Mouse (Mus musculus): ENCODE measurements around the gene Car7. TPM values are rescaled to one million over a fixed set of nuclear protein-coding genes. Genes with fewer than 3 reads are reported as not detected.

Car7 gene
- total RNA-seq (2021), result 10 to 100 TPM; 14.8 to 26.6 TPM

DNA sequence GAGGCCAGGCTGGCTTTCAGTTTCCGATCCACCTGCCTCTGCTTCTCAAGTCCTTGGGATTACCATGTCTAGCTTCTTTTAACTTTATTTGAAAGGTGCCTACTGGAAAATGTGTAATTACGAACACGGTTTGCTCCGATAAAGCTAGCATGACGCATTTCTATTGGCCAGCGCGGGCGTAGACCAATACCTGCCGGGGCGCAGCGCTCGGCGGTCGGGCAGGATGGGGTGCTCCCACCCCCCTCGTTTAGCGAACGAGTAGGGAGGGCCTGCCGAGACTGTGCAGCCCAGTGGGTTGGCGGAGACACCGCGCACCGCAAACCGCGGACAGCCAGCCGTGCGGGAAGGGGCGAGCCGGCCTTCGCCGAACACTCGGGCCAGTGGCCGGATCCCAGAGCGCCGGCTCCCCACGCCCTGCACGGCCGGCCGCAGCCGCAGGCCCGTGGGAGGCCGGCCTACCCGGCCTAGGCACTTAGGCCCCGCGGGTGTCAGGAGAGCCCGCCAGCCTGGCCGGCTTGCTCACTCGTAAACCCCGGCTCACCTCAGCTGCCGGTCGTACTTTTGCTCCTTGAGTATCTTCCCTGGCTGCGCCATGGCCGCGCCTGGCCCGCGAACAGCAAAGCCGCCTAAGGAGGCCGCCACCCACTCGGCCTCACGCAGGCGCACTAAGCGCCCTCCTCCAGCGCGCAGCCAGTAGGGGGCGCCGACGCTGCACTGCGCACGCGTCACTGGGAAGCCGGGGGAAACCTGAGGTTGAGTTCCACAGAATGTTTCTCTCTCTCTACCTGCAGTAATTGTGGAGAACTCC lies at the start of gene Car7, which contains the start of gene Nae1:
Gene Car7, plus strand, starts transcription at position 719 of the 808 bp plus-strand sequence.
Gene Nae1, minus strand, starts transcription at position 667 of the 808 bp plus-strand sequence.
- peak; percentile 94 to 95 for DNase-seq (ENCODE audit: extremely low spot score in 1 of 2, low spot score in 1 of 2)

- peak; percentile 16 to 29 for DNase-seq (ENCODE audit: extremely low spot score in 1 of 2, low spot score in 1 of 2)
These were observed 25.2 kb upstream of the Car7 start, which contains the start of gene Terb1 for GRCm38 (mm10) chr8:104509061-104510006. Terb1 (minus strand) TSS chr8:104509910.

GRCm38 (mm10) chr8:104510134-104510533 lies 24.4 kb upstream of the Car7 start:
- DNase-seq (ENCODE audit: extremely low spot score in 1 of 2, low spot score in 1 of 2), result no peak

GRCm38 (mm10) chr8:104517872-104518271 lies 16.6 kb upstream of the Car7 start:
- no peak for DNase-seq (ENCODE audit: extremely low spot score in 1 of 2, low spot score in 1 of 2)

DNA sequence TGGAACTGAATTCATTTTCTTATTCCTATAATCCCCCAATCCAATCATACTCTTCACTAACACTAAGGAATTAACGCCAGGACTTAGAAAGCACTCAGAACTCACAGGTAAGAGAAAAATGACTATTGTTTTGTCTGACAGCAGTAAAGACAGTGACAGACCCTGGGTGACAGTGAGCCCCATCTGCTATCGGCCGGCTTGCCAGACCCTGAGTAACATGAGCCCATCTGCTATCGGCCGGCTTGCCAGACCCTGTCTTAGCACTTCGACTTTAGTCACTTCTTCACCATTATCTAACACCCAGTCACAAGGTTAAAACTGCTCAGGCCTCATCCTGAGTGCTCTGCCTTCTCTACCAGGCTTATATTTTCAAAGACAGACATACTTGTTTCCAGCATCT lies 4.8 kb upstream of the Car7 start:
- DNase-seq (ENCODE audit: extremely low spot score in 1 of 2, low spot score in 1 of 2), result no peak

DNA sequence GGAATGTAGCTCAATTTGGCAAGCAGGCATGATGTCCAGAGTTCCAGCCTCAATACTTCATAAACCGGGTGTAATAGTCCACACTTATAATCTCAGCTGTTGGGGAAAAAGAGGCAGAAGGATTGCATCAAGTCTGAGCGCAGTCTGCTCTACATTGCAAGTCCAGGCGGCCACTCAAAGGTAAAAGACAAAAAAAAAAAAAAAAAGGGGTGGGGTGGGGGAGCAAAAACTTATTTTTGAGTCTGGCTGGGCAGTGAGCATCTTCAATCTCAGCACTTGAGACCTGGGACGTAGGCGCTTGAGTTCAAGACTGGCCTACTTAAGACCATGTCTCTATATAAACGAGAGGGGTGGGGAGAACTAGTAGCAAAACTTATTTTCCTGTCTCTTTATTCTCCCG lies 938 bp upstream of the Car7 start:
- no peak for DNase-seq (ENCODE audit: extremely low spot score in 1 of 2, low spot score in 1 of 2)

DNA sequence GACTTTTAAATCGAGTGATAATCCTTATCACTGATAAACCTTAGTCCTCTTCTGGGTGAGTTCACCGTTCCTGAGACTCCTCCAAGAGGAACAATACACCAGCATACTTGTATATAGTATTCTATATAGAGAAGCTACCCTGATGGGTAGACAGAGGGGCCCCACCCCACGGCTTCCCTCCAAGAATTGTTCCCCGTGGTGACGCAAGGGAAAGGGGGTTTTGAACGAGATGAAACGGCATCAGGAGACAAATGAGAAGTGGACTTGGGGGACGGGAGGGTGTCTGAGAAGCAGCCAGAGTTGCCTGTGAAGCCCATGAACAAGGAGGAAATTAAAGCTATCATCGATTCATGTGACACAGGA lies 271 bp downstream of the Car7 start:
- DNase-seq (ENCODE audit: extremely low spot score in 1 of 2, low spot score in 1 of 2), result peak; percentile 27 to 31

GRCm38 (mm10) chr8:104535378-104535777 lies 889 bp downstream of the Car7 start:
- DNase-seq (ENCODE audit: extremely low spot score in 1 of 2, low spot score in 1 of 2), result no peak

GRCm38 (mm10) chr8:104536028-104536427 lies 1.5 kb downstream of the Car7 start:
- no peak for DNase-seq (ENCODE audit: extremely low spot score in 1 of 2, low spot score in 1 of 2)

- no peak for DNase-seq (ENCODE audit: extremely low spot score in 1 of 2, low spot score in 1 of 2)
These were observed 4.4 kb downstream of the Car7 start for GRCm38 (mm10) chr8:104538896-104539295.

DNA sequence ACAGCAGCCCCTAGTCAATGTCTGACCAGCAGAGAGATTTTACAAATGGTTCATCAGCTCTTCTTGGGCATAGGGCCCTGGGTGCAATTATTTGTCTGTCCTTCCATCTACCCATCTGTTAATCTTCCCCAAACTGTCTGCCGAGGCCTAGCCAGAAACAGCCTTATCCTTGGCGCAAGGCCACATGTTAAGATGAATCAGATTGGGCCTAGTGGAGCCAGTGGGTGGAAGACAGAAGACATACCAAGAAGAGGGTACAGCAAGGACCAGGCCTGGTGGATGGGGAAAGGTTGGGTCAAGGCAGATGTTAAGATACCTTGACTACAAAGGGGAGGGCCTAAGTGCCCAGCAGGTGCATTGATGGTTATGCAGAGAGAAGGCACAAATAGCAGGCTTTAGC lies 5.1 kb downstream of the Car7 start:
- no peak for DNase-seq (ENCODE audit: extremely low spot score in 1 of 2, low spot score in 1 of 2)

GRCm38 (mm10) chr8:104540238-104540637 lies 5.7 kb downstream of the Car7 start:
- DNase-seq (ENCODE audit: extremely low spot score in 1 of 2, low spot score in 1 of 2), result no peak

DNA sequence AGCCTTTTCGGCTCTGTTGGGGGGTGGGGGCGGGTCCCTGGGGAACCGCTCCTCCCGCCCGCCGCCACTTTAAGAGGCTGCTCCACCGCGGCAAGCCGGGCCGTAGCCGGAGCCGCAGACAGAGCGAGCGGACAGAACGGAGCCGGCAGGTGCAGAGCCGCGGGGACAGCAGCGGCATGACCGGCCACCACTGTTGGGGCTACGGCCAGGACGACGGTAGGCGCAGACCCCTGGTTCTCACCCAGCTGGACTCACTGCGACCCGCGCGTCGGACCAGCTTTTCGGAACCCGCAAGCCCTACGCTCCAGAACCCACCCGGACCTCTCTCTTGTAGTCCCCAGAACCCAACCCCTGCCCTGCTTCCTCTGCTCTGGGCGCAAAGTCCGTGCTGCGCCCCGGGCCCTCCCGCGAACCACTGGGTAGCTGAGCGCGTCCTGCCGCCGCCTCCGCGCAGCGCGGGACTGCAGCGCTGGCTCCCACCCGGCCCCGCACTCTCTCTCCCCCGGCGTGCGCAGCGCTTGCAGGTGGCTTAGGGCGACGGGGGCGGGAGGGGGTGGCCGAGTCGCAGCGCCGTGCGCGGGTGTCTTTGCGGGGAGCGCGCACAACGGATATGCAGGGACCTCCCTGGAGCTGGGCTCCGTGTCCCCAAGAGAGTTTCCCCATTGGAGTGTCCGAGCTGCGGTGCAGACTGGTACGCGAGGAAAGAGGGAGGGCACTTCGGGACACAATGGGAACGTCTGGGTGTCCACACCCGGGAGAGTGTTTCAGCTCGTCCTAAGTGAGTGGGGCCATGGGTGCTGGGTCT lies 6.4 kb downstream of the Car7 start:
- peak in 1 of 2 experiments; percentile 23 for DNase-seq (ENCODE audit: extremely low spot score in 1 of 2, low spot score in 1 of 2)

GRCm38 (mm10) chr8:104541515-104541880 lies 7.0 kb downstream of the Car7 start:
- no peak for DNase-seq (ENCODE audit: extremely low spot score in 1 of 2, low spot score in 1 of 2)

DNA sequence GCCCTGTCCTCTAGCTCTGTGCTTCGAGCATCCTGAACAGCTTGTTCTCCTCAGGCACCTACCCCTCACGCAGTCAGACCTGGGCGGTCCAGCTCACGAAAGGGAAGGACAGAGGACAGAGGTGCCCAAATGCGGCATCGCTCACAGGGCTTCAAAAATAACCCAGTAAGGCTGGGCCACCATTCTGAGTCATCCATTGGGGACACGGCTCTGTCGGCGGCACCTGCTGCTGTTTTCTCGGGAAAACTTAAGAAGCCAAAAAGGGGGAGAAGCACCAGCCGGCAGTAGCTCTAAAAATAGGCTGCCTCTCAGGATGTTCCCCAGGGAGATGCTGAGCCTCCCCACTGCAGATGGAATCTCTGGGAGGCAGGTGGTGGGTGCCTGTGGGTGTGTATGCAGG lies 7.7 kb downstream of the Car7 start:
- no peak for DNase-seq (ENCODE audit: extremely low spot score in 1 of 2, low spot score in 1 of 2)

- no peak for DNase-seq (ENCODE audit: extremely low spot score in 1 of 2, low spot score in 1 of 2)
These were observed 9.1 kb downstream of the Car7 start for GRCm38 (mm10) chr8:104543440-104544045.

DNA sequence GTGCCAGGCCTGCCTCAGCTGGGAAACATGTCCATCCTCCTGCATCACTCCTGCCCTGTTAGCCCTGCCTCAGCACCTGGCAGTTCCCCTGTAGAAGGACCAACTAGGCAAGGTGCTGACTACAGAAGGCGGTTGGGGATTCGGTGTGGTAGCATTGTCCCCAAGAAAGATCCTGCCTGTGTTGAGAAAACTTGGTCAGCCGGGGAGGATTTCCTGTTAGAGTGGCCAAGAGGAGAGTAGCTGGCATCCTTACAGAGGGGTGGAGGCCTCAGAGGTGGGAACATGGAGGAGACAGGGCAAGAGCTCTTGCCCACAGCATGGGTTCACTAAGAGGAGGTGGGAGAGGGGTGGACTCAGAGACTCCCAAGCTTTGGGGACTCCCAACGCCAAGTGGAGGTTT lies 20.7 kb downstream of the Car7 start:
- DNase-seq (ENCODE audit: extremely low spot score in 1 of 2, low spot score in 1 of 2), result no peak

- DNase-seq (ENCODE audit: extremely low spot score in 1 of 2, low spot score in 1 of 2), result no peak
These were observed 22.7 kb downstream of the Car7 start for GRCm38 (mm10) chr8:104557226-104557625.

GRCm38 (mm10) chr8:104560731-104561130 lies 26.2 kb downstream of the Car7 start:
- no peak for DNase-seq (ENCODE audit: extremely low spot score in 1 of 2, low spot score in 1 of 2)
